Mouse (Mus musculus): Measurements from ENCODE around the gene Ccdc12. TPM values are rescaled to one million over a fixed set of nuclear protein-coding genes. Genes with fewer than 3 reads are reported as not detected.

Ccdc12 gene
- total and polyA plus RNA-seq, 3 experiments = 45.5 to 71.6 (median 51.6) TPM

DNA sequence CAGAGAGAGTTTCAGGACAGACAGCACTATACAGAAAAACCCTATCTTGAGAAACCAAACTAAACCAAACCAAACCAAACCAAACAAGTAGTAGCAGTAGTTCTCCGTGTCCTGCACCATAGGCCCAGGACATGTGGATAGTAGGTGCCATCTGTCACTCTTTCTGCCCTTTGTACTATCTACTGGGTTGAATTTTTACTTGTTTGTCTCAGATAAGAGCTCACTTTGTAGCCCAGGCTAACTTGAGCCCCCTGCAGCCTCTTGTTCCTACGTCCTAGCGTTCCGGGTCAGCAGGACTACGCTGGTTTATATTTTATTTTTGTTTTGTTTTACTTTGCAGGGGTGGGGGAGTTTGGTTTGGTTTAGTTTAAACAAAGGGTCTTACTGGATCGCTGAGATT, 47.6 kb downstream of the Ccdc12 start:
- DNase-seq = no peak

DNA sequence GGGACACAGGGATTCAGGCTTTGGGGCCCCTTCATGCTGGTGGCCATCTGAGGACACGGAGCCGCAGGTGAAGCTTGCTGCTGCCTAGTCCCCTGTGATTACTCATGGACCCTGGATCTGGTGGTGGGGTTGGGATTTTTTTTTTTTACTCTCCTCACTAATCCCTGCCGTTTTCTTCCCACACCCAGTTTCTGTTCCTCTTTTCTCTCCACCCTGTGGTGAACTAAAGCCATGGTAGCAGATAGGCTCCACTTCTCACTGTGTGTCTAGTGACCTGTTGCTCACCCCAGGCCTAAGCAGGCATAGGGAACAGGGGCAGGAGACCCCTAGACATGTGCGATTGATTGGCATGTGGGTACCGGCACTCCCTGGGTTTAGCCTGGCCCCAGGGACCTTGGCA, 50.5 kb downstream of the Ccdc12 start:
- DNase-seq = no peak

DNA sequence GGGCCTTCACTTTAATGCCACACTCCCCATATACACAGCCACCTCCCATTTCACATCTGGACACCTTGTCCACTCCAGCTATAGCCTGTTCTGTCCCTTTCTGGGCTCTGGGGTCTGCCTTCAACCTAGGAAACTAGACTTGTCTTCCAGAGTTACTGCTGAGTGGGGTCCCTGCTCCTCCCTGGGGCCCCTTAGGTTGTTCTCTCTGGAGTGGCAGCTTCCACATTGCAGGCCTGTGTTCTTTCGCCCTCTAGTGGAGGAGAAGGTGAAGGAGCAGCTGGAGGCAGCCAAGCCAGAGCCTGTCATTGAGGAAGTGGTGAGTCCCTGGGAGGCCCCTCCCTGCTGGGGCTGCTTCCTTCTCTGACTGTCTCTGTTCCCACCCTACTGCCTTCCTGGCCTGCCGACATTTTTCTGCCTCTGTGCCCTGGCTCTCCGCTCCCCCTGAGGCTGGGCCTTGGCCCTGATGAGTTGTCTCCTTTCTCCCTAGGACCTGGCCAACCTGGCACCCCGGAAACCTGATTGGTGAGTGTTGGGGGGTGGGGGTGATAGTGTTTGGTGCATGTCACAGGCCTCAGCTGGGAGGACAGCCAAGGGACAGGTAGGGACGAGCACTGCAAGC, 53.4 kb downstream of the Ccdc12 start:
- peak; percentile 80 for DNase-seq

DNA sequence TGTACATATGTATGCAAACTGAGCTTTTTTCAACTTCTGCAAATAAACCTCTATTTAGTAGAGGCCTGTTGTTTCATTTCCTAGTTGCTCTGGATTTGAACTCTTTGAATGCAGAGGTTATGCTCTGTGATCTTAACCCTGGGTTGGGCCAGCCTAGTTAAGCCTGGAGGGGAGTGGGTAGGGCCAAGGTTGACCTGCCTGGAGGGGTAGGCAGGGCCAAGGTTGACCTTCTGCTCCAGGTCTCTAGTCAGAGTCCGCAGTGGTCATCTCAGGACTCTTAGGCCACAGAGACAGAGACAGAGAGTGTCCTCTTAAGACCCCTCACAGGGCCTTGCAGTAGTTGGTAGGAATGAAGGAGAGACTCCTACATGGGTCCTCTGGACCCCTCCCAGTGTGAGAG, 55.2 kb downstream of the Ccdc12 start:
- no peak for DNase-seq

DNA sequence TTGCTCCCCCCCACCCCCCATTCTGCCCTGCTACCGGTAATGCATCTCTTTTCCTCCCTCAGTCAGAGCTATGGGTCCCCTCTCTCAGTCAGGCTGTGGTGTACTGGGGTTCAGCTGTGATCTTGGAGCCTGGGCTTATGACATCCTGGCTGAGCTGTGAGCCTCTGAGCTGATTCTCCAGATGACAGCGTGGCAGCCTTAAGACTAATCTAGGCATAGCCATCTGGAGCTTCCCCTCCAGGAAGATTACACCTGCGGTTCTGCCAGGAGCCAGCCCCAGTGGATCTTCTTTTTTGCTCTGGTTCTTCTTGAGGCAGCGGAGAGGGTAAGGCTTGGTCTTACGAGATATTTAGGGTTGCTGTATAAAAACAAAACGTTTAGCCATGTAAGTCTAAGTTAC, 55.7 kb downstream of the Ccdc12 start:
- no peak for DNase-seq

DNA sequence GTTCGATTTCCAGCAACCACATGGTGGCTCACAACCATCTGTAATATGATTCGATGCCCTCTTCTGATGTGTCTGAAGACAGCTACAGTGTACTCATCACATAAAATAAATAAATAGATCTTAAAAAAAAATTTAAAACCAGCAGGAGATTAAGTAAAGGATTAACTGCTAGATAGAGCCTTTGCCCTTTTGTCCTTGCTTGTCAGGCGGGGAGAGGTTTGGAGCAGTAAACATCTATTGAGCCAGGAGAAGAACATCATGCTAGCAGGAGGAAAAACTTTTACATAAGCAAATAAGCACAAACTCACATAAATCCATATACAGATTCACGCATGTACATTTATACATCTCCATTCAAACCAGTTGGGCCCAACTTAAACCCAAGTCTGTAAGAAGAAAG, 56.2 kb downstream of the Ccdc12 start:
- no peak for DNase-seq

DNA sequence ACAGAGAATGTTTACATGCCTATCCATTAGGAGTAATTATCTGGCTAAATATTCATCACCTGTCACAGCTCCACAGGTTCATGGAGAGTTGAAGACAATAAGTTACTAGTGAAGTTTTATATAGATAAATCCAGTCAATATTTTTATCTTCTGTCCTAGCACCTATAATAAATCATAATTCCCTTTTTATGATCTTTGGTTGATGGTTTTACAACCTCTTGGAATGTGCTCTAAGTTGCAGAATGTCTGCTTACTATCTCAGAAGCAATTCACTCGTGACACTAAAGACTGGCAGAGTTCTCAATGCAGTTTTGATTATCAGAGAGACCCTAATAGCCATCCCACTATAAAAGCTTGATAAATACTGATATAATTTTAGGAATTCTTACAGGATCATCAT, 57.1 kb downstream of the Ccdc12 start:
- no peak for DNase-seq

DNA sequence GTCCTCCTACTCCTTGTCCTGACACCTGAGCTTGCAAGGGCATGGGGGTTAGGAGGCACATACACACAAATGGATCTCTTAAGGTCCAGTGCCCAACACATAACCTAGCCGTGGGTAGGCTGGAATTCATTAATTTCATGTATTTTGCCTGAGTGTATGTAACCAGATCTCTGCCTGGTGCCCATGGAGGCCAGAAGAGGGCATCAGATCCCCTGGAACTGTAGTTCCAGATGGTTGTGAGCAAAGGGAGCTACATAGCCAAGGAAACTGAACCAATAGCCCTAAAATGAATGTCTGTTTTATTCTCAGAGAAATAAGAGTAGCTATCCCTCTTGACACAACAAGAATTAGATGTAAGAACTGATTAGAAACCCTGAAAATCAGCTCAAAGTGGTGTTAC, 59.1 kb downstream of the Ccdc12 start:
- no peak for DNase-seq

DNA sequence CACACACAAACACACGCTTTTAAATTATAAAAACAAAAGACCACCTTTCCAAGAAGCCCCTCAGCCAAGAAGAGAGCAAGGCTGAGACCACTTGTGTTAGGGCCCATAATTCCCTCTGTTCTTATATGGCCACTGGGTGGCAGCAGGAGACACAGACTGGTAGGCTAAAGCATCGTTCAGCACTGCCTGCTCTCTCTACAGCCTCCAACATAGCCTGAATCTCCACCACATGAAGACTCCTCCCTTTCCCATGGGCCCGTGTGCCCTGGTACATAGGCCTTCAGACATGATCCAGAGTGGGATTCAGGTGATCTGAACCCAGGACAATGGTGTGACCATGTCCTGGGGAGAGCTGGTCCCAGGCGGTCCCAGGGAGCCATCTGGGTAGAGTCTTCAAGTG, 60.5 kb downstream of the Ccdc12 start:
- DNase-seq = peak; percentile 50

DNA sequence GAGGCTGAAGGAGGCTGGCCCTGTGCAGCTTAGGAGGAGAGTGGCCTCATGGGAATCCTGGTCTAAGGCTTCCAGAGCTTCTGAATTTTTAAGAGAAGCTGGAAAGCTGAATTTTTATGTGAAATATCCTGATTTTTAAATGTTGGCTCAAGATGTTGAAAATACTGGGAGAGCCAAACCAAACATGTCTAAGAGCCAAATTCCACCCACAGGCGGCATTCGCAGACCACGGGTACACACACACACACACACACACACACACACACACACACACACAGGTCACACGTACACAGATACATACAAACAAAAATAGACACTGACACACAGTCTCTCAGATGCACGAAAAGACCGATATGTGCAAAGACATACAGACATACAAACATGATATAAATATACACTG, 61.8 kb downstream of the Ccdc12 start:
- no peak for DNase-seq

DNA sequence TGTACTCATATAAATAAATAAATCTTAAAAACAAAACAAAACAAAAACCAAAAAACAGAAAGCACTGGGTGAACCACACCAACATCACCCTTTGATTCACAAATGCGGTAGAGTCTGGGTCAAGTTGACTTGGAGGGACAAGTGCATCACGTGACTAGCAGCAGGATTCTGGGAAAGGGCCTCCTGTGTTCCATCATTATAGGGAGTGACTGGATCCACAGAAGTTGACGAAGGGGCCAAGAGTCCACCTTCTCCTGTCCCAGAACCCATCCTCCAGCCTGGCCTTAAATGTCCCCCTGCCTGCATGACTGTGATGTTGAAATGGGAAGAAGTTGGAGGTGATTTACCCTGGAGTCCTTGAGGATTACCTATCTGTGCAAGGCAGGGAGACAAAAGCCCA, 62.5 kb downstream of the Ccdc12 start:
- DNase-seq = no peak

DNA sequence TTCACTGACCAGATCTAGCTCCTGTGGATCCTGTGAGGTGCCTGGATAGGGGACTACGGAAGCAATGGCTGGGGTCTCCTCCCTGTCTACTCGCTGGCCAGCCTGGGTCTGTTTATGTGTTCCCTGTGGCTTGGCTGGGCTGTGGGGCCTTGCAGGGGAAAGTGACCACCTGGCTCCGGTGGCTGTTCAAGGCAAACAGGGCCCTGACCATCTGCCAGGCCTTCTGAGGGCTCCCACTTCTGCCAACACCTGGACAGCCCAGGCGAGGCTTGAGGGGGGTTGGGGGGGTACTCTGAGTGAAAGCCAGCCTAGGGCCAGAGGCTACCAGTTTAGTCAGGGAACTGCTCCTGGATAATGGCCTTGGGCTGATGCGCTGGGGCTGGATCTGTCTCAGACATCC, 63.7 kb downstream of the Ccdc12 start:
- DNase-seq = no peak

DNA sequence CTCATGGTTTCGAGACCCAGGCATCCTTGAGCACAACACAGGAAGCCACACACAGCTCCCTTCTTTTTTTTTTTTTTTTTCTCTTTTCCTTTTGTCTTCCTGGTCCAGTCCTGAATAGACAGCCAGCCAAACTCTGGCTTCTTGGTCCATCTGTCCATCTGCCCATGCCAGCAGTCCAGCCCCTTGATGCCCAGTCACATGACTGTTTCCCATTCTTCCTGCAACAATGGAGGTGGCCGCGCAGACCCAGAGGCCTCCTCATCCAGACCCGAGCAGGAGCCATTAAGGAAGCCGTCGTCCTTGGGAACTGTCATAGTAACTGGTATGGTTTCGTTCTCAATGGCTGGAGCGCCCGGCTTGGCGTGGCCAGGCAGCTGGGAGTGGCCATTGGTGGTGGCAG, 65.8 kb downstream of the Ccdc12 start:
- DNase-seq = no peak

DNA sequence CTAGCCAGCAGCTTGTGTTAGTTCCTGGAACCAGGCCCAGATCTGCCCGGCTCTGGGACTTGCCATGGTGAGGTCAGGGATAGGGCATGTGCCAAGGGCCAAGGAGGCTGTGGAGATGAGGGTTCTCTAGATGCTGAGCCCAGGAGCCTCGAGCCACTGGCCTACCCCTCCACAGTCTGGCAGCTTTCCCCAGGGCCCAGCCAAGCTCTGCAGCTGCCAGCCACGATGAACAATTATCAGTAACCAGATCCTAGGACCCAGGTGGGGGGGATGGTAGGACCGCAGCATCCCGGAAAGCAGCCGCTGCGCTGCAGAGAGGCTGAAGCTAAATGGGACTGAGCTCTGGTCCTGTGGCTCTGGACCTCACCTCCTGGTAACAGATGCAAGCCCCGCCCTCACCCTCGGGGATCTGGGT, 69.4 kb downstream of the Ccdc12 start:
- peak; percentile 68 for DNase-seq

DNA sequence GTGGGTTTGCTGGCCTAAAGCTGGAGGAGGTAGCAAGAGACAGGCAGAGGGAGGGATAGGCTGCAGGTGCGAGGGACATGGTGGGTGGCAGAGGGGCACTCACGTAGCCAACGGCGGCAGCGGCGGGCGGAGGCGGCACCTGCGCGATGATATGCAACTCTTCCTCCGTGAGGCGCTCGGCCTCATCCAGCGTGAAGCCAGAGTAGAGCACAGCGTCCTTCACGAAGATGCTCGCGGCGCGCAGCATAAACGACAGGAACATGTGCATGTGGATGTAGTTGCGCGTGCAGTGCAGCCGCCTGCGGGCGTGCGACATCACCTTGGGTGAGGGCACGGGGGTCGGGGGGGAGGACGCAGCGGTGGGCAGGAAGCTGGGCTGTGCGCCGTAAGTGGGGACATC, 70.6 kb downstream of the Ccdc12 start:
- DNase-seq = no peak

DNA sequence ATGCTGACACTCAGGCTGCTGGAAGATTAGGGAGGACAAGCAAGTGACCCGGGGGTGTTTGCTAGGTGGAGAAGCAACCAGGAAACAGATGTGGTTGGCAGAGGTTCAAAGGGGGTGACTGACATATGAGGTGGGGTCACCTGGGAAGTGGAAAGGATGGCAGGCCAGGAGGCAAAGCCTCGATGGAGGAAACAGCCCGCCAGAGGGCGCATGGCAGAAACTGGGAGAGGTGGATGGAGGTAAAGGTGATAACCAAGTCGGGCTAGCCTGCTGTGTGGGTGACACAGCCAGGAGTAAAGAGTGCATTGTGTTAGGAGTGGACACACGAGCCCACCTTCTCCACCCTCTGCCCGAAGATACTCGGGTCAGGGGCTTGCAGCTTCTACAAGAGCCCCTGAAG, 73.5 kb downstream of the Ccdc12 start:
- DNase-seq = peak; percentile 51

DNA sequence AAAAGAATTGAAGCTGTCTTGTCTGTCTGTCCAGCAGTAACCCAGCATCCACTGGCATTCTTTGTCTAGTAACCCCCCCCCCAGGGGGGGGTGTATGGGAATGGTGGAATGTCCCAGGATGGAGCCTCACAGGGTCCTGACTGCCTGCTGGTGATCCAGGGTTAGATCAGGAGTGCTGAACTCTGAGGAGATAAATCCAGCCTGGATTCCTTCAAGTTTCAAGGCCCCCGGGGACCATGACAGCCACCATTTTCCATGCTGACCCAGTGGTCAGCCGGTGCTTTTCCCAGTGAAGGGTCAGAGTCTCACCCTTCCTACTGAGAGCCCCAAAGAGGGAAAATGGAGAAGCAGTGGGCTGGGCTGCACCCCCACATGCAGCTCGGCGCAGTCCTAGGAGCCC, 75.6 kb downstream of the Ccdc12 start:
- DNase-seq = no peak

DNA sequence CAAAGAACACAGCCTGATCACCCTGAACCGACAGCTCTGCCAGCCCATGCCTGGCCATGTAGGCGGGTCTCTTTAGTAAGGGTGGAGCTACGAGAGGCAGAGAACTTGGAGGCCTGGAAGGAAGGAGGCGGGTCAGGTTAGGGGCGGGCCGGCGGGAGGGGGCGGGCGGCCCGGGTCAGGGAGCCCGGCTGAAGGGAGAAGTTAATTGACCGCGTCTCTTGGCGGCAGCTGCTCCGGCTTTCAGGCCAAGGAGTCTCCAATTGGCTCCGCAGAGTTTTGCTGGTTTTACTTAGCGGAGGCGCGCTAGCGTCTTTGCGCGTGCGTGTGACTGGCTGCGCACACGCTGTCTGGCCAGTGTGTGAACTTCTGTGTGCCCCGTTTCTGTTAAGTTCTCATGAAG, 76.3 kb downstream of the Ccdc12 start:
- DNase-seq = peak; percentile 90

DNA sequence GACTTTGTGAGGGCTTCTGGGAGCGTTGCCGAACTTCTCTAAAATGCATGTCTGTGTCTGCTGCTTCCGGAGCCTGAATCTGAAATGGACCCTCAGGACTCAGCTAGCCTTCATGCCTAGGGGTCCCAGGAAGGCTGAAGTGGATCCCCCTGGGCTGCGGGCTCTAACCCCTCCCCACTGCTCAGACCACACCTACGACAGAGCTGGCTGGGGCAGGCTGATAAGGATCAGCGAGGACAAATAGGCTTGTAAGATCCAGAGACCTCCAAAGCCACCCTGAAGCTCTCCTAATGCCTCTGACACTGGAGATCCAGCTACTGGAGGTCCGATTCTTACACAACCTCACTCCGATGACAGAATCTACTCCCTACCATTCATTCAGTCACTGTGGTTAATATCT, 76.8 kb downstream of the Ccdc12 start:
- DNase-seq = no peak

DNA sequence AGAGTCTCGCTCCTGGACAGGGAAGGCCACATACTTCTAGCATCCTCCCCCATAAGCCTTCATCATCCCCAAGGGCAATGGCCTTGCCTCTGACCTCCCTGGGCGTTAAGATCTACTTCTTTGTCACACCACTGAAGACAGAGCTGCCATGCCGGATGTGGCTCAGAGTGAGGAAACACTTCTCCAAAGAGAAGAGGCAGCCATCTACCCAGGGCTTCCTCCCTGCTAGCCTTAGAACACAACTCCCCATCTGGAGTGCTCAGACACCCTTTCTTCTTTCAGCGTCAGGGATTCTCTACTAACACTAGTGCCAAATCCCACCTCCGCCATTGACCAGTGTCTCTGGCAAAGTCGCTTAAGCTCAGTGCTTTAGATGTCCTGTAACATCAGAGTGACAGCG, 77.9 kb downstream of the Ccdc12 start:
- DNase-seq = no peak

DNA sequence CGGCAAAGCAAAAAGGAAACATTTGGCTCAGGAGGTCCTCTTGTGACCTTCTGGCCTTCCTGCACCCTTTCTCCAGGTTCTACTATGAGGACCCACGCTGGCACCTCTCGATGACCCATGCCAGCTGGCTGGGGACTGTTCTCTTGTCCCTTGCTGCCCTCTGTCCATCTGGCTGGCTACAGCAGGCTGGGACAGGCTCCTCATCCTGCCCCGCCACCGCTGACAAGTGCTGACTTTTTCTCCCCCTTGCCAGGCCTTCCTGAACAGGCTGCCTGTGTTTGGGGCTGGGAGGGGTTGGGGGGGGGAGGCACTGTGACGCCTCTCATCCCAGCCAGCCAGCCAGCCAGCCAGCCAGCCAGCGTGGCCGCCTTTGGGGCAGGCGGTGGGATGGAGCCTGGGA, 80.1 kb downstream of the Ccdc12 start:
- no peak for DNase-seq

DNA sequence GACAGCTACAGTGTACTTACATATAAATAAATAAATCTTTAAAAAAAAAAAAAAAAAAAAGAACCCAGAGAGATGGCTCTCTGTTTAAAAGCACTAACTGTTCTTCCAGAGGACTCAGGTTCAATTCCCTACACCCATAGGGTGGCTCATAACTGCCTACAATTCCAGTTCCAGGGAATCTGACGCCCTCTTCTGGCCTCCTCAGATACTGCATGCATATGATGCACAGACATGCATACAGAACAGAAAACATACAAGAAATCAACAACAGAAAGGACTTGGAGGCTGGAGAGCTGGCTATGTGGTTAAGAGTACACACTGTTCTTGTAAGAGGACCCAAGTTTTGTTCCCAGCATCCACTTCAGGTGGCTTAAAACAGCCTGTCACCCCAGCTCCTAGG, 81.8 kb downstream of the Ccdc12 start:
- no peak for DNase-seq

DNA sequence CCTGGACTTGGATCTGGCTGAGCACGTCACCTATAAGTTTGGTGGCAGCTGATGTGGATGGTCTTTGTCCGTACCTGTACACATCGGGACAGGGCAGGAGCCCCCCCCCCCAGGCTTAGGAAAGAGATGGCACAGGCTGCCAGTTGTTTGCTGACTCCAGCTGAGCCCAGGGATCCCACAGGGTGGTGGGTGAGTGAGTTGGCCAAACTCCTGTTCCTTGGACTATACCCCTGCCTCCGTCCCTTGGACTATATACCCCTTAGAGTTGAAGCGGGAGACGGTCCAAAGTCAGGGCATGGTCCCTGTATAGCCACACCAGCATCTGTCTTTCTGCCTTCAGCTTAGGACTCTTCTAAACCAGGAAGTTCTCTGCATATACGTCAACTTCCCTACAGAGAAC, 83.7 kb downstream of the Ccdc12 start:
- no peak for DNase-seq

DNA sequence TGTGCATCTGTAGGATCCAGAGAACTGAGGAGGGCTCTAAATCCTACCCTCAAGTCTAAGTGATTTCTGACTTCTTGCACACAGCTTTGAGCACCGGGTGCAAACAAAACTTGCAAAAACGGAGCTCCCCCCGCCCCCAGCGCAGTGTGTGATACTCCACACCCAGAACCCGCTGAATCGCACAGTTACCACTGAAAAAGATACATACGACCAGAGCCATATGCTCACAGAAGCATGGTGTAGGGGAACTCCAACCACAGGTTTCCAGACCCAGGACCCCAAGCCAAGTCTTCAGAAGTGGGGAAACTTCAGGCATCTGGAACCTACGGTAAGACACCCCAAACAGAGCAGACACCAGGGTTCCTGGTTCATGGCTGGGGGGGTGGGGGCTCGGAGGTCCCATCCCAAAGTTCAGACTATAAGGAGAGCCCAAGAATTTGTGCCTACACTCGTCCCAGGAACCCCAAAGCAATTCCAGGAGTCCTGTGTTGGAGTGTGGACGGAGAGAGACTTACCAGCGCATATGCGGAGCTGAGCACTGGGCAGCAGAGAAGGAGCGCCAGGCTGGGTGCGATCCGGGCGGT, 85.5 kb downstream of the Ccdc12 start, which contains the start of gene Myl3:
TSS of gene Myl3 (plus strand) at position 151 of the 584 bp plus-strand sequence.
- DNase-seq = no peak
